ENCODE assay signal across 25 mouse cellular contexts in genomic region chr2:120529531-120529930, GRCm38 (mm10). TPM values are rescaled to one million over a fixed set of nuclear protein-coding genes. Genes with fewer than 3 reads are reported as not detected.
DNase-seq lines count a peak whose midpoint lies in the region; ATAC-seq and TF ChIP-seq lines count a peak whose summit lies in the region.
"Had no signal": no experiment of that assay in that cellular context is flagged by ENCODE, and none has a peak within 500 bp of the region (broad histone marks: within the 10 kb centered on the region; RNA-seq: fewer than 3 reads in every experiment).

No protein-coding gene starts in this region.

- no peaks in the 10 kb centered on the region for H3K9me3 ChIP-seq in forebrain, embryonic 14.5 days (replicated peaks; ENCODE audit: control insufficient read depth, low read length)
- H3K9me3 ChIP-seq in forebrain, embryonic 16.5 days (ENCODE audit: control insufficient read depth, low read length) = no peaks in the 10 kb centered on the region
- H3K9me3 ChIP-seq in kidney, postnatal 0 days (replicated peaks; ENCODE audit: low read length) = no peaks in the 10 kb centered on the region
- no peaks in the 10 kb centered on the region for H3K9me3 ChIP-seq in midbrain, postnatal 0 days (ENCODE audit: low read length)
- no peaks in the 10 kb centered on the region for H3K9me3 ChIP-seq in midbrain, embryonic 16.5 days (replicated peaks; ENCODE audit: control insufficient read depth, low read length, poor library complexity, severe bottlenecking)
- H3K9me3 ChIP-seq: forebrain, embryonic 10.5 days; G1E; heart, embryonic 10.5 days; hindbrain, embryonic 13.5 days; intestine, embryonic 15.5 days; midbrain, embryonic 10.5 days; neural tube, embryonic 13.5 days; stomach, embryonic 15.5 days had no signal

- peak; percentile 51 for TF ChIP-seq CTCF in kidney, postnatal 0 days (IDR thresholded peaks at IDR 0.05; ENCODE audit: low read depth)
- peak; percentile 53 for TF ChIP-seq CTCF in midbrain, postnatal 0 days (IDR thresholded peaks at IDR 0.05)

- no peak for ATAC-seq in forebrain, embryonic 14.5 days
- no peak for ATAC-seq in forebrain, embryonic 16.5 days
- ATAC-seq in kidney, postnatal 0 days (replicated peaks; ENCODE audit: low FRiP score, low read depth) = no peak
- no peak for ATAC-seq in midbrain, postnatal 0 days (ENCODE audit: low FRiP score)
- ATAC-seq in midbrain, embryonic 16.5 days = no peak
- no peak for ATAC-seq in activated CD4-positive, CD25-positive, alpha-beta regulatory T cell, adult 4 months
- ATAC-seq: CD4-positive, CD25-positive, alpha-beta regulatory T cell, adult 4 months; intestine, embryonic 15.5 days had no signal

- H3K9ac ChIP-seq in forebrain, embryonic 14.5 days (ENCODE audit: low read length) = no peak overlapping the region
- H3K9ac ChIP-seq in forebrain, embryonic 16.5 days (replicated peaks; ENCODE audit: low read depth, low read length) = no peak overlapping the region
- no peak overlapping the region for H3K9ac ChIP-seq in kidney, postnatal 0 days (ENCODE audit: low read depth, low read length)
- H3K9ac ChIP-seq in midbrain, postnatal 0 days (replicated peaks; ENCODE audit: low read length, poor library complexity, severe bottlenecking) = no peak overlapping the region
- H3K9ac ChIP-seq in midbrain, embryonic 16.5 days (ENCODE audit: low read depth, low read length) = no peak overlapping the region
- H3K9ac ChIP-seq: hindbrain, embryonic 13.5 days; intestine, embryonic 15.5 days; neural tube, embryonic 13.5 days; stomach, embryonic 15.5 days had no signal

- peak; percentile 11 for DNase-seq in forebrain, embryonic 14.5 days (ENCODE audit: low spot score)
- peak; percentile 28 for DNase-seq in kidney, postnatal 0 days (ENCODE audit: low spot score)
- DNase-seq in kidney, adult 18-20 months = no peak
- DNase-seq in midbrain, postnatal 0 days (ENCODE audit: low spot score) = no peak
- no peak for DNase-seq in kidney, postnatal 25 days
- DNase-seq: cerebellum, adult 2 months; gastrocnemius, postnatal 36 days; heart, postnatal 14 days; left cerebral cortex, postnatal 4 days; liver; lung, adult 2 months; thymus, adult 2 months had no signal

- no peaks in the 10 kb centered on the region for H3K27me3 ChIP-seq in forebrain, embryonic 14.5 days (replicated peaks; ENCODE audit: control insufficient read depth, insufficient read depth, low read length)
- H3K27me3 ChIP-seq in forebrain, embryonic 16.5 days (replicated peaks; ENCODE audit: control insufficient read depth, insufficient read depth, low read length) = no peaks in the 10 kb centered on the region
- H3K27me3 ChIP-seq in kidney, postnatal 0 days (ENCODE audit: insufficient read depth, low read length) = no peaks in the 10 kb centered on the region
- H3K27me3 ChIP-seq in midbrain, postnatal 0 days (ENCODE audit: insufficient read depth, low read length) = no peaks in the 10 kb centered on the region
- H3K27me3 ChIP-seq in midbrain, embryonic 16.5 days (ENCODE audit: control insufficient read depth, insufficient read depth, low read depth, low read length) = no peaks in the 10 kb centered on the region
- H3K27me3 ChIP-seq: hindbrain, embryonic 13.5 days; intestine, embryonic 15.5 days; neural tube, embryonic 13.5 days; stomach, embryonic 15.5 days had no signal

- peaks cover 89% of the 10 kb centered on the region for H3K36me3 ChIP-seq in forebrain, embryonic 14.5 days (ENCODE audit: control insufficient read depth, insufficient read depth, low read length)
- H3K36me3 ChIP-seq in forebrain, embryonic 16.5 days (ENCODE audit: control insufficient read depth, insufficient read depth) = peaks cover 26% of the 10 kb centered on the region
- peaks cover 52% of the 10 kb centered on the region for H3K36me3 ChIP-seq in kidney, postnatal 0 days (ENCODE audit: insufficient read depth, low read length)
- H3K36me3 ChIP-seq in midbrain, postnatal 0 days (ENCODE audit: insufficient read depth, low read length) = peaks cover 71% of the 10 kb centered on the region
- peaks cover 42% of the 10 kb centered on the region for H3K36me3 ChIP-seq in midbrain, embryonic 16.5 days (ENCODE audit: control insufficient read depth, insufficient read depth, low read length)

- no peaks in the 10 kb centered on the region for H3K4me1 ChIP-seq in forebrain, embryonic 14.5 days (ENCODE audit: control insufficient read depth, insufficient read depth, low read length)
- H3K4me1 ChIP-seq in forebrain, embryonic 16.5 days (replicated peaks; ENCODE audit: control insufficient read depth, insufficient read depth, low read length) = no peaks in the 10 kb centered on the region
- no peaks in the 10 kb centered on the region for H3K4me1 ChIP-seq in kidney, postnatal 0 days (replicated peaks; ENCODE audit: insufficient read depth, low read length)
- no peaks in the 10 kb centered on the region for H3K4me1 ChIP-seq in midbrain, postnatal 0 days (ENCODE audit: insufficient read depth, low read length)
- no peaks in the 10 kb centered on the region for H3K4me1 ChIP-seq in midbrain, embryonic 16.5 days (ENCODE audit: control insufficient read depth, insufficient read depth, low read length)
- H3K4me1 ChIP-seq: forebrain, embryonic 10.5 days; heart, embryonic 10.5 days; hindbrain, embryonic 13.5 days; intestine, embryonic 15.5 days; midbrain, embryonic 10.5 days; neural tube, embryonic 13.5 days; stomach, embryonic 15.5 days had no signal

- H3K4me3 ChIP-seq in forebrain, embryonic 14.5 days (ENCODE audit: low read depth, low read length) = no peak overlapping the region
- H3K4me3 ChIP-seq in forebrain, embryonic 16.5 days (replicated peaks; ENCODE audit: low read length) = no peak overlapping the region
- H3K4me3 ChIP-seq in kidney, postnatal 0 days (replicated peaks; ENCODE audit: low read depth, low read length) = no peak overlapping the region
- no peak overlapping the region for H3K4me3 ChIP-seq in midbrain, postnatal 0 days (ENCODE audit: low read depth, low read length)
- no peak overlapping the region for H3K4me3 ChIP-seq in midbrain, embryonic 16.5 days (ENCODE audit: low read depth, low read length)
- H3K4me3 ChIP-seq: forebrain, embryonic 10.5 days; heart, embryonic 10.5 days; hindbrain, embryonic 13.5 days; intestine, embryonic 15.5 days; midbrain, embryonic 10.5 days; neural tube, embryonic 13.5 days; stomach, embryonic 15.5 days had no signal

- H3K27ac ChIP-seq in forebrain, embryonic 14.5 days (ENCODE audit: low read depth, low read length) = no peak overlapping the region
- no peak overlapping the region for H3K27ac ChIP-seq in forebrain, embryonic 16.5 days (ENCODE audit: low read length)
- H3K27ac ChIP-seq in kidney, postnatal 0 days = no peak overlapping the region
- no peak overlapping the region for H3K27ac ChIP-seq in midbrain, postnatal 0 days (ENCODE audit: low read depth, low read length)
- H3K27ac ChIP-seq in midbrain, embryonic 16.5 days (ENCODE audit: low read length) = no peak overlapping the region
- H3K27ac ChIP-seq: forebrain, embryonic 10.5 days; heart, embryonic 10.5 days; hindbrain, embryonic 13.5 days; intestine, embryonic 15.5 days; macrophage; midbrain, embryonic 10.5 days; neural tube, embryonic 13.5 days; stomach, embryonic 15.5 days had no signal

- H3K4me2 ChIP-seq in forebrain, embryonic 14.5 days (ENCODE audit: low read length) = no peak overlapping the region
- H3K4me2 ChIP-seq in forebrain, embryonic 16.5 days (ENCODE audit: low read length) = no peak overlapping the region
- no peak overlapping the region for H3K4me2 ChIP-seq in kidney, postnatal 0 days (ENCODE audit: low read length)
- H3K4me2 ChIP-seq in midbrain, postnatal 0 days (ENCODE audit: low read depth, low read length, poor library complexity, severe bottlenecking) = no peak overlapping the region
- H3K4me2 ChIP-seq in midbrain, embryonic 16.5 days (ENCODE audit: low read length) = no peak overlapping the region
- H3K4me2 ChIP-seq: hindbrain, embryonic 13.5 days; intestine, embryonic 15.5 days; neural tube, embryonic 13.5 days; stomach, embryonic 15.5 days had no signal

RNA-seq across cellular contexts. Expression of gene Zfp106, which starts 34.1 kb away (rescaled TPM):
- polyA plus RNA-seq in forebrain, embryonic 14.5 days (2014; fragmentation: Nextera tagmentation; extraction: Ambion mirVana) = 42.1 and 50.2 TPM in 2 replicates
- 40.0 and 48.5 TPM in 2 replicates for polyA plus RNA-seq in forebrain, embryonic 16.5 days (2015; fragmentation: Nextera tagmentation; extraction: Ambion mirVana)
- 32.5 and 36.5 TPM in 2 replicates for polyA plus RNA-seq in kidney, postnatal 0 days (2015; fragmentation: Nextera tagmentation; extraction: Ambion mirVana)
- total RNA-seq in midbrain, postnatal 0 days (2014; rRNA removed) = 59.8 and 62.3 TPM in 2 replicates
- polyA plus RNA-seq in midbrain, postnatal 0 days (2015; fragmentation: Nextera tagmentation; extraction: Ambion mirVana) = 35.5 and 39.8 TPM in 2 replicates
- 33.6 and 33.7 TPM in 2 replicates for polyA plus RNA-seq in midbrain, embryonic 16.5 days (2015; fragmentation: Nextera tagmentation; extraction: Ambion mirVana)
- polyA plus RNA-seq in activated CD4-positive, CD25-positive, alpha-beta regulatory T cell, adult 4 months (2017; shearing (Covaris generic)) = 10 to 100 TPM; 23.3 to 25.1 TPM

RNA-seq across cellular contexts. Expression of gene Snap23, which starts 37.9 kb away (rescaled TPM):
- polyA plus RNA-seq in forebrain, embryonic 14.5 days (2014; fragmentation: Nextera tagmentation; extraction: Ambion mirVana) = 13.0 and 15.8 TPM in 2 replicates
- polyA plus RNA-seq in forebrain, embryonic 16.5 days (2015; fragmentation: Nextera tagmentation; extraction: Ambion mirVana) = 19.8 and 20.6 TPM in 2 replicates
- 36.3 and 39.5 TPM in 2 replicates for polyA plus RNA-seq in kidney, postnatal 0 days (2015; fragmentation: Nextera tagmentation; extraction: Ambion mirVana)
- 17.0 and 19.7 TPM in 2 replicates for total RNA-seq in midbrain, postnatal 0 days (2014; rRNA removed)
- polyA plus RNA-seq in midbrain, postnatal 0 days (2015; fragmentation: Nextera tagmentation; extraction: Ambion mirVana) = 10.6 and 11.3 TPM in 2 replicates
- polyA plus RNA-seq in midbrain, embryonic 16.5 days (2015; fragmentation: Nextera tagmentation; extraction: Ambion mirVana) = 15.0 and 17.2 TPM in 2 replicates
- polyA plus RNA-seq in activated CD4-positive, CD25-positive, alpha-beta regulatory T cell, adult 4 months (2017; shearing (Covaris generic)) = 10 to 100 TPM; 58.1 to 58.3 TPM

Comparison
In these comparisons a context has a peak if more than half of its experiments do, and no peak if none do; other contexts are left out.
1. DNase-seq: peak in forebrain, embryonic 14.5 days (single experiment) and kidney, postnatal 0 days (single experiment); none in kidney, adult 18-20 months (single experiment), midbrain, postnatal 0 days (single experiment) and kidney, postnatal 25 days (0 of 2).